Mouse (Mus musculus): ENCODE measurements around the gene Cd2bp2.
"Not testable (repeated sequence)": the region's sequence is repeated elsewhere in the genome, so short reads cannot be mapped to it uniquely, and the experiment has no call there.

Gene Cd2bp2

GRCm38 (mm10) chr7:127190672-127191071 lies 5.2 kb downstream of the Cd2bp2 start:
- no peak for DNase-seq (ENCODE audit: low spot score)

- DNase-seq (ENCODE audit: low spot score) = no peak
Observed at GRCm38 (mm10) chr7:127188305-127189276, 7.3 kb downstream of the Cd2bp2 start.

- no peak for DNase-seq (ENCODE audit: low spot score)
Observed at GRCm38 (mm10) chr7:127187351-127187750, 8.5 kb downstream of the Cd2bp2 start.

- DNase-seq (ENCODE audit: low spot score) = peak; percentile 59
Observed at GRCm38 (mm10) chr7:127185601-127186000, 10.2 kb downstream of the Cd2bp2 start.

- no peak for DNase-seq (ENCODE audit: low spot score)
Observed at GRCm38 (mm10) chr7:127184720-127185119, 11.1 kb downstream of the Cd2bp2 start.

GRCm38 (mm10) chr7:127183828-127184227 lies 12.0 kb downstream of the Cd2bp2 start:
- DNase-seq (ENCODE audit: low spot score) = no peak

- no peak for DNase-seq (ENCODE audit: low spot score)
Observed at GRCm38 (mm10) chr7:127183345-127183744, 12.5 kb downstream of the Cd2bp2 start.

GRCm38 (mm10) chr7:127181724-127182123 lies 14.1 kb downstream of the Cd2bp2 start:
- DNase-seq (ENCODE audit: low spot score) = not testable (repeated sequence)

- no peak for DNase-seq (ENCODE audit: low spot score)
Observed at GRCm38 (mm10) chr7:127180783-127181182, 15.1 kb downstream of the Cd2bp2 start.

GRCm38 (mm10) chr7:127176937-127177336 lies 18.9 kb downstream of the Cd2bp2 start:
- no peak for DNase-seq (ENCODE audit: low spot score)

- no peak for DNase-seq (ENCODE audit: low spot score)
Observed at GRCm38 (mm10) chr7:127166501-127166900, 29.3 kb downstream of the Cd2bp2 start.

- no peak for DNase-seq (ENCODE audit: low spot score)
Observed at GRCm38 (mm10) chr7:127165607-127166493, 30.0 kb downstream of the Cd2bp2 start.

GRCm38 (mm10) chr7:127164002-127164401 lies 31.8 kb downstream of the Cd2bp2 start:
- no peak for DNase-seq (ENCODE audit: low spot score)

GRCm38 (mm10) chr7:127162546-127162945 lies 33.3 kb downstream of the Cd2bp2 start:
- DNase-seq (ENCODE audit: low spot score) = no peak

GRCm38 (mm10) chr7:127157548-127157947 lies 38.3 kb downstream of the Cd2bp2 start:
- no peak for DNase-seq (ENCODE audit: low spot score)

GRCm38 (mm10) chr7:127153477-127153876 lies 42.4 kb downstream of the Cd2bp2 start:
- peak; percentile 33 for DNase-seq (ENCODE audit: low spot score)

- no peak for DNase-seq (ENCODE audit: low spot score)
Observed at GRCm38 (mm10) chr7:127152464-127152863, 43.4 kb downstream of the Cd2bp2 start.

- DNase-seq (ENCODE audit: low spot score) = no peak
Observed at GRCm38 (mm10) chr7:127147901-127148300, 47.9 kb downstream of the Cd2bp2 start.

- DNase-seq (ENCODE audit: low spot score) = no peak
Observed at GRCm38 (mm10) chr7:127146267-127146603, 49.6 kb downstream of the Cd2bp2 start.

GRCm38 (mm10) chr7:127145387-127146266 lies 50.2 kb downstream of the Cd2bp2 start:
- no peak for DNase-seq (ENCODE audit: low spot score)

GRCm38 (mm10) chr7:127144412-127144811 lies 51.4 kb downstream of the Cd2bp2 start:
- no peak for DNase-seq (ENCODE audit: low spot score)

- no peak for DNase-seq (ENCODE audit: low spot score)
Observed at GRCm38 (mm10) chr7:127142666-127143065, 53.2 kb downstream of the Cd2bp2 start.

Measured in MN1 (cell line).